Mouse (Mus musculus) bone marrow macrophage, adult 2 months (primary cell): ENCODE measurements around the gene Cdc42.

Source experiments
- CTCF ChIP-seq: IDR thresholded peaks from 2 replicates; pipeline ENCODE4 v1.5.1; 2012; ENCODE audit warnings: low read depth, mild to moderate bottlenecking, low read length, moderate library complexity
- POLR2A ChIP-seq: IDR thresholded peaks from 2 replicates; pipeline ENCODE4 v1.6.1; 2012; ENCODE audit warnings: mild to moderate bottlenecking, low read depth, low read length, borderline replicate concordance

DNA sequence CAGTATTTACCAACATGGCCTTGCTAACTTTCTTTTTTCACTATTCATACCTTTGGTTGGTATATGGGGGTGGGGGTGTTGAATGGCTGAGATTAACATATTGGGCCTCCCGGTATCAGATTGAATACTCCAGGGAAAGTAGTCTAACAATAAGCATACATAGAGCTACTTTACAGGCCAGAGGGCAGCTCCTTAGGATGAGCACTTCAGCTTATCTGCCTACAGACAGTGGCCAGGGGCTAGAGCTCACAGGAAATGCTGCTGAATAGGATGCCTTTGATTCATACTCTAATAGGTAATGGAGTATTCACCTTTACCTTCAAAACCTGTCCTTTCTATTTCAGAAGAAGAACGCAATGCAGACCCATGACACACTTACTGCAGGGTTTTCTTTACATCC is 42.5 kb downstream of the Cdc42 start:
- TF ChIP-seq CTCF (no peak), POLR2A (no peak)
